Mouse (Mus musculus) G1E (cell line): ENCODE results near the gene Vmn2r120. TPM values are rescaled to one million over a fixed set of nuclear protein-coding genes. Genes with fewer than 3 reads are reported as not detected.
"Not testable (repeated sequence)": the region's sequence is repeated elsewhere in the genome, so short reads cannot be mapped to it uniquely, and the experiment has no call there.

Experiments
- ATAC-seq: 2 replicates; pipeline ENCODE4 v1.8.0; 2016; ENCODE audit warnings: mild to moderate bottlenecking; ENCODE audit not compliant: insufficient number of reproducible peaks, poor library complexity, low FRiP score, severe bottlenecking; ENCODE audit errors: extremely low read depth
- DNase-seq: peaks from one replicate; pipeline ENCODE4 v3.0.0; 2012; ENCODE audit warnings: low spot score
- H3K27me3 ChIP-seq: 2 replicates; pipeline ENCODE4 v1.6.1; 2012; ENCODE audit warnings: mild to moderate bottlenecking, low read length, inconsistent platforms; ENCODE audit not compliant: insufficient read depth
- H3K36me3 ChIP-seq: replicated peaks from 2 replicates; pipeline ENCODE3; 2012; ENCODE audit warnings: mild to moderate bottlenecking, inconsistent platforms
- H3K4me1 ChIP-seq: 2 replicates; pipeline ENCODE4 v1.6.1; 2012; ENCODE audit warnings: low read depth, low read length, inconsistent platforms, mixed read lengths; ENCODE audit not compliant: insufficient read depth
- H3K4me3 ChIP-seq: 2 replicates; pipeline ENCODE4 v1.5.1; 2012; ENCODE audit warnings: low read depth, mild to moderate bottlenecking, inconsistent platforms, low read length, moderate library complexity, mixed read lengths
- H3K9me3 ChIP-seq: replicated peaks from 2 replicates; pipeline ENCODE4 v1.6.1; 2012; ENCODE audit warnings: inconsistent platforms
- CTCF ChIP-seq: IDR thresholded peaks from 2 replicates; pipeline ENCODE4 v1.5.1; 2012; ENCODE audit warnings: low read depth, low read length, inconsistent platforms, mixed read lengths
- GATA1 ChIP-seq: IDR thresholded peaks from 2 replicates; pipeline ENCODE4 v1.6.1; 2012; ENCODE audit warnings: borderline replicate concordance, low read length, inconsistent platforms, mixed read lengths
- GATA2 ChIP-seq: IDR thresholded peaks from 2 replicates; pipeline ENCODE4 v1.6.1; 2012; ENCODE audit warnings: low read depth, low read length, inconsistent platforms, borderline replicate concordance
- POLR2AphosphoS5 ChIP-seq: IDR thresholded peaks from 2 replicates; pipeline ENCODE4 v1.6.1; 2012; ENCODE audit warnings: low read depth, low read length, inconsistent platforms; ENCODE audit not compliant: insufficient replicate concordance
- TAL1 ChIP-seq: conservative IDR thresholded peaks from 2 replicates; pipeline ENCODE4 v1.6.1; 2012; ENCODE audit warnings: low read depth, low read length, inconsistent platforms, mixed read lengths
- polyA plus RNA-seq: library from polyadenylated mRNA; stranded (reverse); fragments of >175 nt; gene quantifications from 2 replicates; pipeline ENCODE4 v1.2.3, GENCODE M21; 2012
- total RNA-seq, 2 experiments: library from RNA; stranded (forward) in 1 of 2; stranded (reverse) in 1 of 2; fragments of 200-1000 nt in 1 of 2; fragments of >200 nt in 1 of 2; fragmentation: Nextera tagmentation in 1 of 2; gene quantifications; 2 replicates each; pipeline ENCODE4 v1.2.3; 2014 to 2017

Gene Vmn2r120
- total RNA-seq (2014; fragmentation: Nextera tagmentation) (0.15 TPM in 1 of 2 replicates, not detected in the other), total RNA-seq (2017) (0.06 and 0.11 TPM in 2 replicates), polyA plus RNA-seq (not detected in 2 replicates)

DNA sequence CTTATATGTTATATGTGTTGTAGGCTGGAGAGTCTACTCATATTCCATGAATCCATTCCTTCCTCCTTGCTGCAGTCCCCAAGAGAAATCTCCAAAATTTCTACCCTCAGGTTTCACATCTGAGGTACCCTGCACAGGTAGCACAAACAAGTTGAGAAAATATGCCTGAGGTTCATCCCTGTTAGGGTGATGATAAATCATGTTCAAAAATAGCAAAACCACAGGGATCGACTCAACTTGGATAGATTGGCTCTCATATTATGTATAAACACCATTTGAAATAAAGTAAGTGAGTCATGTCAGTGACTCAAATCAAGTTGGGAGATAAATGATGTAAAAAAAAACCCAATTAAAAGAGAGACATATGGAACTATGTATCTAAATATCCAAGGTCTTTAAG, at the start of gene Vmn2r120:
Gene Vmn2r120, minus strand, starts transcription at position 101 of the 400 bp plus-strand sequence.
- H3K9me3 ChIP-seq, result no peaks in the 10 kb centered on the region
- no peaks in the 10 kb centered on the region for H3K27me3 ChIP-seq
- no peak for ATAC-seq

GRCm38 (mm10) chr17:57587273-57587672, 42.0 kb upstream of the Vmn2r120 start:
- not testable (repeated sequence) for H3K4me3 ChIP-seq, H3K4me1 ChIP-seq, ATAC-seq, DNase-seq, H3K9me3 ChIP-seq, H3K36me3 ChIP-seq, H3K27me3 ChIP-seq

More for the DNA sequence above, at the start of gene Vmn2r120:
- Histone ChIP-seq H3K36me3 (no peaks in the 10 kb centered on the region), H3K4me3 (no peak within 1 kb of the TSS), H3K4me1 (no peaks in the 10 kb centered on the region)
- DNase-seq, result no peak
- TF ChIP-seq GATA2 (no peak), TAL1 (no peak), POLR2AphosphoS5 (no peak), GATA1 (no peak), CTCF (no peak)

- ATAC-seq, result no peak
- H3K9me3 ChIP-seq, result 0 out of 2 replicates have a peak, but pooled peaks cover 2% of the 10 kb centered on the region
- no peak for DNase-seq
- no peaks in the 10 kb centered on the region for H3K4me1 ChIP-seq
- no peaks in the 10 kb centered on the region for H3K36me3 ChIP-seq
- no peaks in the 10 kb centered on the region for H3K27me3 ChIP-seq
- no peak for TF ChIP-seq TAL1
- TF ChIP-seq POLR2AphosphoS5, result no peak
- TF ChIP-seq GATA2, result no peak
- TF ChIP-seq GATA1, result no peak
- TF ChIP-seq CTCF, result no peak
- H3K4me3 ChIP-seq, result no peak overlapping the region
Observed at GRCm38 (mm10) chr17:57574075-57574705, 28.9 kb upstream of the Vmn2r120 start.

Other genes starting within 250 kb of the Vmn2r120 start
- 2.7 TPM in 1 of 2 replicates, not detected in the other for gene Adgre1, start 186.8 kb downstream of the Vmn2r120 start, total RNA-seq (2014; fragmentation: Nextera tagmentation)
- gene Adgre1, start 186.8 kb downstream of the Vmn2r120 start, total RNA-seq (2017), result 1.5 and 2.0 TPM in 2 replicates
- 0.08 and 0.13 TPM in 2 replicates for gene Adgre1, start 186.8 kb downstream of the Vmn2r120 start, polyA plus RNA-seq
- gene Gm21834, start 196.7 kb upstream of the Vmn2r120 start, total RNA-seq (2014; fragmentation: Nextera tagmentation), result not detected in 2 replicates
- gene Gm21834, start 196.7 kb upstream of the Vmn2r120 start, total RNA-seq (2017), result 0.52 and 0.55 TPM in 2 replicates
- gene Gm21834, start 196.7 kb upstream of the Vmn2r120 start, polyA plus RNA-seq, result not detected in 2 replicates
- gene Cntnap5c, start 224.1 kb upstream of the Vmn2r120 start, total RNA-seq (2014; fragmentation: Nextera tagmentation), result not detected in 2 replicates
- not detected in 2 replicates for gene Cntnap5c, start 224.1 kb upstream of the Vmn2r120 start, total RNA-seq (2017)
- not detected in 2 replicates for gene Cntnap5c, start 224.1 kb upstream of the Vmn2r120 start, polyA plus RNA-seq